Mouse (Mus musculus): ENCODE results near the gene Grin2b.
"Not testable (repeated sequence)": the region's sequence is repeated elsewhere in the genome, so short reads cannot be mapped to it uniquely, and the experiment has no call there.

Gene Grin2b

DNA sequence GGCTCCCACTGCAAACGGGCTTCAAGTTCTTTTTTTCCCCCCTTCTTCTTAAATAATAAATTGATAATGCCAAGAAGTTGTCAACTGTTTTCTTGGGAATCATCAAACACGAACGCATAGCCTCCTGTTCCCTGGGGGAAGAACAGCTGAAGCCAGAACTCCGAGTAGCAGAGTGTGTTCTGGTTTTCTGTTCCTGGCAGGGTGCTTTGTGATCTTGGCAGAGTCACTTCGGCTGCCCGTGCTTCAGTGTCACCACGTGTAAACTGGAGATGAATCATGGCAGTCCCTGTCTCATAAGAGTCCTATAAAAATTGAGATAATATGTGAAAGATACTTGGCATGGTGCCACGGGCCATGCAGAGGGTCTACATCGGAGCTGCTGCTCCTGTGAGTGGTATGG is 485.4 kb downstream of the Grin2b start:
- in situ Hi-C loops (cut with MboI; ENCODE audit: low pct_unique_long_range_greater_than_20kb in 1 of 2, low sequenced_read_pairs in 2 of 2, unreplicated experiment in 1 of 2): no loop called here

DNA sequence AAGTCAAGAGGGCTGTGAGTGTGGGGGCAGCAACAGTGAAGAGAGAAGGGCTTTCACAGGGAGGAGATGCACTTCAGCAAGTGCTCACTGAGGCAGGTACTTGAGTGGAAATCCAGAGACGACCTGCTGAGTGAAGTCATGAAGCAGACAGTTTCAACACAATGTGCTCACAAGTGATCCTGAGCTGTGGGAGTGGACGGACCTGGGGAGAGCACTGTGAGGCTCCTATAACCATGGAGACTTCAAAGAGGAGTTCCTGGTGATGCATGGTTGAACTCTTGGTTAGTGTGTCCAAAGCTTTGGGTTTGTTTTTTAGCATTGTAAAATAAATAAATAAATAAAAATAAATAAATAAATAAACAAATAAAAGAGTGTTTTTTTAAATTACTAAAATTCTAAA is 489.1 kb downstream of the Grin2b start:
- in situ Hi-C loops (cut with MboI; ENCODE audit: low pct_unique_long_range_greater_than_20kb in 1 of 2, low sequenced_read_pairs in 2 of 2, unreplicated experiment in 1 of 2): no loop called here

DNA sequence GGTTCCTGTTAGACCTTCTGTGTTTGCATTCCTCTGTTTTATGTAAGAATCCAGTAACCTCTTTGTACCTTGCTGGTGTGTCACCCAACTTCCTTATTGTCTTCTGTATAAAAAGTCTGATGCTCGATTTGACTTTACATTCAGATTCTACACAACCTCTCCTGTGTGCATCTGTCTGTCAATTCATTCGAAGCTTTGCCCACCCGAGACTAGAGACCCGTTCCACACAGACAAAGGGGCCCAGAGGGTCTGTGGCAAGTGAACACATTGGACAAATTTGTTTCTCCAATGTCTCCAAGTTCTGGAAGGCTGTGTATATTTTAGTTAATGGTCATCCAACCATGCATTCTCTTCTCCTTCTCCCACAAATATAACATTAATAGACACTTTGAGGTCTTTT is 491.9 kb downstream of the Grin2b start:
- in situ Hi-C loops (cut with MboI; ENCODE audit: low pct_unique_long_range_greater_than_20kb in 1 of 2, low sequenced_read_pairs in 2 of 2, unreplicated experiment in 1 of 2): not testable (repeated sequence)

DNA sequence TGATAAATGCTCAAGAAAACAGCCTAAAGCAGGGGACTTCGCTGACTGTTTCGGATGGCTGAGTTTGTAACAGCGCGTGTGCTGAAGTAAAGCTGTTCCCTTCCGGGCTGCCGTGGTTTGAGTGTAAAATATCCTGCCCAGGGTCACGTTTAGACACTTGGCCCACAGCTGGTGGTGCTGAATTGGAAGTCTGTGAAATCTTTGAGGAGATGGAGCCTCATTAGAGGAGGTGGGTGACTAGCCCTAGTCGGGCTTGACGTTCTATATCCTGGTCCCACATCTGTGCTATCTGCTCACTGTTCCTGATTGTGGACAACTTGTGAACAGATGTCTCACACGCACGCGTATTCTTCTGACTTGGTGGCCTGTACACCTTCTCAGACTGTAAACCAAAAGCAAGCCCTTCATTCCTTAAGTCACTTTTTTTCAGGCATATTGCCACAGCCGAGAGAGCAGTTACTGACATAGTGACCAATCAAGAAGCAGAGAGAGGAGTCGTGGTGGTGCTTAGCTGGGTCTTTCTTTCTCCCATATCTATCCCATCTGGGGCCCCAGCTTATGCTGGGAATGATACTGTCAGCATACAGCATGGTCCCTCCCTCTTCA is 493.1 kb downstream of the Grin2b start:
- in situ Hi-C loops (cut with MboI; ENCODE audit: low pct_unique_long_range_greater_than_20kb in 1 of 2, low sequenced_read_pairs in 2 of 2, unreplicated experiment in 1 of 2): no loop called here

DNA sequence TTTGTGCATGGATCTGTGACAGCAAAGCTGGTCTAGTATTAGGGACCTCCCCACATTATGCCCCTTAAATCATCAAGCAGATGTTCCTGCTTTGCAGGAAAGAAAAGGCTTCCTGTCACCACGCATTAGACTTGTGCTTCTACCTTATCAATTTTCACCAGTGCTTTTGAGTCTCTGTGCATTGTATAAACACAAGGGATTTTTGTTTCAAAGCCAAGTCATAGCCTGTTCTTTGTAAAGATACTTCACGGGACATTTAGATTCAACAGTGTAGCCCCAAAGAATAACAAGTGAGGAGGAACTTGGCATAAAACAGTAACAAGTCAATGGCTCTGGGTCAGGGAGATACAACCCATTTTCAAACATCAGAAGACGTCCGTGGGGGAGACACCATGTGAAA is 498.9 kb downstream of the Grin2b start:
- in situ Hi-C loops (cut with MboI; ENCODE audit: low pct_unique_long_range_greater_than_20kb in 1 of 2, low sequenced_read_pairs in 2 of 2, unreplicated experiment in 1 of 2): no loop called here

DNA sequence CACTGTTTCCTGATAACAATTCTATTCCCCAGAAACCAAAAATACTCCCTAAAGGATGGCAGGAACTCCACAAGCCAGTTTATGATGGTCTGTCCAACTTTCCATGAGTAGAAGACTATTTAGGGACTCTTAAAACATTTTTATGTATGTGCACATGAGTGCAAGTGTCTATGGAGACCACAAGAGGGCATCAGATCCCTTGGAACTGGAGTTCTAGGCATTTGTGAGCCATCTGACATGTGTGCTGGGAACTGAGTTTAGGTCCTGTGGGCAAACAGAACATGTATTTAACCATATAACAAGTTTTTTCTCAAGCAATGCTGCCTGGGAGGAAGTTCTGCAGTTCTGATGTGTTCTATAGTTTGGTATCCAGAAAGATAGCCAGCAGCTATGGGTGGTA is 501.3 kb downstream of the Grin2b start:
- in situ Hi-C loops (cut with MboI; ENCODE audit: low pct_unique_long_range_greater_than_20kb in 1 of 2, low sequenced_read_pairs in 2 of 2, unreplicated experiment in 1 of 2): no loop called here
